In genomic region chr8:81858393-81858792, GRCm38 (mm10) we compare ENCODE assay signal across 17 mouse cellular contexts.
"Had no signal": no experiment of that assay in that cellular context is flagged by ENCODE, and none has a peak within 500 bp of the region (broad histone marks: within the 10 kb centered on the region; RNA-seq: fewer than 3 reads in every experiment).

No protein-coding gene starts in this region.

- H3K4me2 ChIP-seq: neural tube, embryonic 12.5 days; neural tube, embryonic 13.5 days; neural tube, embryonic 15.5 days; stomach, embryonic 15.5 days had no signal

- H3K4me3 ChIP-seq: neural tube, embryonic 12.5 days; neural tube, embryonic 13.5 days; neural tube, embryonic 15.5 days; stomach, embryonic 15.5 days had no signal

- H3K9ac ChIP-seq: neural tube, embryonic 12.5 days; neural tube, embryonic 13.5 days; neural tube, embryonic 15.5 days; stomach, embryonic 15.5 days had no signal

- H3K27me3 ChIP-seq: neural tube, embryonic 12.5 days; neural tube, embryonic 13.5 days; neural tube, embryonic 15.5 days; stomach, embryonic 15.5 days had no signal

- H3K36me3 ChIP-seq: neural tube, embryonic 12.5 days; neural tube, embryonic 13.5 days; neural tube, embryonic 15.5 days; stomach, embryonic 15.5 days had no signal

- H3K9me3 ChIP-seq: neural tube, embryonic 12.5 days; neural tube, embryonic 13.5 days; neural tube, embryonic 15.5 days; stomach, embryonic 15.5 days had no signal

- H3K4me1 ChIP-seq: neural tube, embryonic 12.5 days; neural tube, embryonic 13.5 days; neural tube, embryonic 15.5 days; stomach, embryonic 15.5 days had no signal

- DNase-seq: retina, postnatal 1 day; right cerebral cortex, adult 18-20 months; right cerebral cortex, postnatal 14 days; right cerebral cortex, postnatal 25 days; right cerebral cortex, postnatal 4 days; spleen, adult 18-20 months; thymus, adult 18-20 months; thymus, adult 2 months; thymus, postnatal 14 days; thymus, postnatal 25 days; thymus, postnatal 36 days; thymus, postnatal 4 days had no signal

- H3K27ac ChIP-seq: neural tube, embryonic 12.5 days; neural tube, embryonic 13.5 days; neural tube, embryonic 15.5 days; stomach, embryonic 15.5 days; stomach, postnatal 0 days had no signal
